Mouse (Mus musculus) heart, embryonic 15.5 days (tissue): ENCODE measurements around the gene Rnf32. TPM values are rescaled to one million over a fixed set of nuclear protein-coding genes. Genes with fewer than 3 reads are reported as not detected.

Source experiments
- ATAC-seq: fragments of 200-750 bp; cut with Nextera tagmentation; replicated peaks from 2 replicates; pipeline ENCODE4 v1.8.0; 2017; ENCODE audit warnings: low read depth, moderate TSS enrichment; ENCODE audit not compliant: insufficient number of reproducible peaks, insufficient read depth, low FRiP score
- H3K27ac ChIP-seq: fragments of 300-500 bp; sonication (generic); 2 replicates; pipeline ENCODE4 v1.5.1; 2015; ENCODE audit warnings: mild to moderate bottlenecking, inconsistent platforms
- H3K27me3 ChIP-seq: fragments of 300-500 bp; sonication (generic); 2 replicates; pipeline ENCODE4 v1.6.1; 2015; ENCODE audit warnings: inconsistent platforms
- H3K36me3 ChIP-seq: fragments of 300-500 bp; sonication (generic); 2 replicates; pipeline ENCODE4 v1.6.1; 2015; ENCODE audit warnings: mild to moderate bottlenecking, inconsistent platforms
- H3K4me1 ChIP-seq: fragments of 300-500 bp; sonication (generic); replicated peaks from 2 replicates; pipeline ENCODE4 v1.6.1; 2015; ENCODE audit warnings: inconsistent platforms
- H3K4me2 ChIP-seq: fragments of 300-500 bp; sonication (generic); 2 replicates; pipeline ENCODE4 v1.6.1; 2015; ENCODE audit warnings: inconsistent platforms, mild to moderate bottlenecking, moderate library complexity
- H3K4me3 ChIP-seq: fragments of 300-500 bp; sonication (generic); 2 replicates; pipeline ENCODE4 v1.5.1; 2015; ENCODE audit warnings: mild to moderate bottlenecking, inconsistent platforms
- H3K9ac ChIP-seq: fragments of 300-500 bp; sonication (generic); 2 replicates; pipeline ENCODE4 v1.6.1; 2015; ENCODE audit warnings: mild to moderate bottlenecking, inconsistent platforms
- H3K9me3 ChIP-seq: fragments of 300-500 bp; sonication (generic); replicated peaks from 2 replicates; pipeline ENCODE4 v1.6.1; 2016; ENCODE audit warnings: inconsistent platforms
- WGBS: fragments of 180-500 bp; shearing (Covaris S2); methylation state at CpG from one replicate; pipeline ENCODE4 v1.1.7; 2015; ENCODE audit warnings: mixed read lengths; 5-methylcytosine and 5-hydroxymethylcytosine counted together
- polyA plus RNA-seq: library from polyadenylated mRNA; unstranded; fragments of >200 nt; fragmentation: Nextera tagmentation; extraction: Ambion mirVana; gene quantifications from 2 replicates; pipeline ENCODE4 v1.2.1, GENCODE M21; 2015

The Rnf32 gene
- polyA plus RNA-seq, result 1.2 and 1.5 TPM in 2 replicates

DNA sequence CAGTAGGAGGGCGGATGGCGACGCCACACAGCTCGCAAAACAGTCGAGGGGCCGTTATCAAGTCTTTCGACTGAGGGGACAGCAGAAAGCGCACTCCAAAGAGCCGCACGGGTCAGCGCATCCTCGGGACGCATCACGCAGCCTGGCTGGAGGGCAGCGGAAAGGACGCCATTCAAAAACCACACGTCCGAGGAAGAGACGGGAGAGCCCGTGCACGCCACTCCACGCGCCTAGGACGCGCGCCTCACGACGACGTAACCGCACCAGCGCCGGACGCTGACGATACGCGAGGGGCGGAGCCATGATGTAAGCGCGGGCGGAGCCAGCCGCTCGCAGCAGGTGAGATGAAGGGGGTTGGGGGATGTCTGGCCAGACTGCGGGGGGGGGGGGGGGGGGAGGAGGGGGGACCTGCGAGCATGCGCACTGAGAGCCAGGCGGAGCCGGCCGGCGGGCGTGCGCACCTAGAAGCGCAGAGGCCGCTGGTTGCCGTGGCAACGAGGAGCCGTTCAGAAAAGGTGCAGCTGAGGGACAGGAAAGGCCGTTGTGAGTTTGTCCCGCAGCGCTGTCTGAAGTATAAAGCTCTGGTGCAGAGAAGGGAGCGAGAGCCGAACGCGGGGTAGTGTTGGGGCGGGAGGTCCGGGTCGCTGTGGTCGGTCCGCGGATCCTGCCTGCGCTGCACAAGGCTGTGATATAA is at the start of gene Rnf32:
Rnf32 (plus strand) TSS at position 423 of the 694 bp plus-strand sequence.
- Histone ChIP-seq H3K4me1 (peaks cover 7% of the 10 kb centered on the region), H3K27me3 (no peaks in the 10 kb centered on the region; the same call in 1 of the 2 replicates), H3K27ac (peak within 1 kb of the TSS; percentile 63), H3K4me3 (peak within 1 kb of the TSS; percentile 73), H3K9me3 (no peaks in the 10 kb centered on the region), H3K4me2 (peak within 1 kb of the TSS; percentile 91), H3K9ac (peak within 1 kb of the TSS; percentile 63), H3K36me3 (no peaks in the 10 kb centered on the region)
- peak; percentile 96 for ATAC-seq
- WGBS, result under 1% methylated on average over 69 of the region's 70 CpGs

DNA sequence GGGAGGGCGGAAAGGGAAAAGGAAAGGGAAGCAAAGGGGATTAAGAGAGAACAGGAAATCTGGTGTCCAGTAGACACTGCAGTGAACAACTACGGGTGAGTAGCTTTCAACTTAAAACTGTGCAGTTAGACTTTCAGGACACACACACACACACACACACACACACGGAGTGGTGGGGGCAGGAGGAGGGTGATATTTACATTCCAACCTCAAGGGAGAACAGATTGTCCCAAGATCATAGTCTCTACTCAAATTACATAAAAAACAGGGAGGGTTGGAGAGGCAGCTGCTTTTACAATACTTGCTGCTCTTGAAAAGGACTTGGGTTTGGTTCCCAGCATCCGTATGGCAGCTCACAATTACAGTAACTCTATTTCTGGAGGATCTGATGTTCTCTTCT is 45.6 kb upstream of the Rnf32 start:
- no peak for ATAC-seq

GRCm38 (mm10) chr5:29159849-29160248 is 35.9 kb upstream of the Rnf32 start:
- no peaks in the 10 kb centered on the region for H3K36me3 ChIP-seq
- no peak overlapping the region for H3K4me2 ChIP-seq
- no peak for ATAC-seq
- no peak overlapping the region for H3K9ac ChIP-seq
- H3K27me3 ChIP-seq, result no peaks in the 10 kb centered on the region
- no peaks in the 10 kb centered on the region for H3K9me3 ChIP-seq
- no peaks in the 10 kb centered on the region for H3K4me1 ChIP-seq
- no peak overlapping the region for H3K27ac ChIP-seq
- no peak overlapping the region for H3K4me3 ChIP-seq
- 44% methylated on average over 1 of the region's 1 CpGs for WGBS

More for the DNA sequence above, 45.6 kb upstream of the Rnf32 start:
- 50% methylated on average over 4 of the region's 4 CpGs for WGBS
- Histone ChIP-seq H3K9me3 (no peaks in the 10 kb centered on the region), H3K4me3 (no peak overlapping the region), H3K4me2 (no peak overlapping the region), H3K27ac (no peak overlapping the region), H3K9ac (no peak overlapping the region), H3K27me3 (no peaks in the 10 kb centered on the region), H3K36me3 (no peaks in the 10 kb centered on the region), H3K4me1 (no peaks in the 10 kb centered on the region)

DNA sequence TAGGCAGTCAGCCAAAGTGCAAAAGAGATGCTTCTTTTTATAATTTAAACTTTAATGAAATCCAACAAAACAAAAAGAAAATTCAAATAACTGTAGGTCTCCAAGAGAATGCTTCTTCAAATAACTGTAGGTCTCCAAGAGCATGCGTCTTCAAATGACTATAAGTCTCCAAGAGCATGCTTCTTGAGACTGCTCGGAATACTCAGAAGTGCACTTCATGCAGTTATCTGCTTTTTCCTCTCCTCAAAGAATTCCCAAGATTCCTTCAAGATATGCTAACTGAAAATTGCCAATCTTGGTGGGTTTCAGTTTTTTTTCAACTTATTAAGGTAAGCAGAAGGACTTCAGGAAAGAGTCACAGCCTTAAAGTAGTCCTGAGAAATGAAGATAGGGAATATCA is 28.8 kb upstream of the Rnf32 start:
- H3K27me3 ChIP-seq, result no peaks in the 10 kb centered on the region
- H3K9me3 ChIP-seq, result no peaks in the 10 kb centered on the region
- H3K36me3 ChIP-seq, result no peaks in the 10 kb centered on the region
- no peaks in the 10 kb centered on the region for H3K4me1 ChIP-seq
- WGBS, result 76% methylated on average over 2 of the region's 2 CpGs
- H3K9ac ChIP-seq, result no peak overlapping the region
- ATAC-seq, result no peak
- H3K4me3 ChIP-seq, result no peak overlapping the region
- H3K27ac ChIP-seq, result no peak overlapping the region
- H3K4me2 ChIP-seq, result no peak overlapping the region

GRCm38 (mm10) chr5:29170193-29170592 is 25.6 kb upstream of the Rnf32 start:
- H3K4me2 ChIP-seq, result no peak overlapping the region
- no peaks in the 10 kb centered on the region for H3K36me3 ChIP-seq
- H3K9me3 ChIP-seq, result no peaks in the 10 kb centered on the region
- no peak for ATAC-seq
- no peak overlapping the region for H3K4me3 ChIP-seq
- WGBS, result 80% methylated on average over 6 of the region's 6 CpGs
- H3K4me1 ChIP-seq, result no peaks in the 10 kb centered on the region
- H3K27ac ChIP-seq, result no peak overlapping the region
- no peak overlapping the region for H3K9ac ChIP-seq
- H3K27me3 ChIP-seq, result no peaks in the 10 kb centered on the region

GRCm38 (mm10) chr5:29171165-29171564 is 24.6 kb upstream of the Rnf32 start:
- Histone ChIP-seq H3K9me3 (no peaks in the 10 kb centered on the region), H3K4me3 (no peak overlapping the region), H3K4me2 (no peak overlapping the region), H3K36me3 (no peaks in the 10 kb centered on the region), H3K9ac (no peak overlapping the region), H3K27ac (no peak overlapping the region), H3K27me3 (no peaks in the 10 kb centered on the region), H3K4me1 (no peaks in the 10 kb centered on the region)
- ATAC-seq, result no peak

DNA sequence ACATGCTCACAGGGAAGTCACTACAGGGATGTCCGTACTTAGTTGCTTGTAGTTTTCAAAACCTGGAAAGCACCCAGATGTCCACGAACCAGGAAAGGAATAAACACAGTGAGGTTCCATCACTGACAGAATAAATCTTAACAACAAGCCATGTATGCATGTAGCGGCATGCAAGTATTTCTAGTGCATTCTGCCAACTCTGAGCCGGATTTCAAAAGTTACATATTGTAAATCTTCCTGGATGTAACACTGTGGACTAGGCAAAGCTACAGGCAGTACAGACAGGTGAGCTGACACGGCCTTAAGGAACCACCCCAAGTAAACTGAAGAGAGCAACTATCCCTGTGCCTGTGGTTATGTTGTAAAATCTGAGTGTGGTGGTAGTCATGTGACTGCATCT is 9.0 kb upstream of the Rnf32 start:
- ATAC-seq, result no peak
- WGBS, result 78% methylated on average over 5 of the region's 5 CpGs
- Histone ChIP-seq H3K27me3 (no peaks in the 10 kb centered on the region), H3K4me3 (no peak overlapping the region), H3K27ac (no peak overlapping the region), H3K9ac (no peak overlapping the region), H3K9me3 (no peaks in the 10 kb centered on the region), H3K36me3 (no peaks in the 10 kb centered on the region), H3K4me2 (no peak overlapping the region), H3K4me1 (no peaks in the 10 kb centered on the region)

DNA sequence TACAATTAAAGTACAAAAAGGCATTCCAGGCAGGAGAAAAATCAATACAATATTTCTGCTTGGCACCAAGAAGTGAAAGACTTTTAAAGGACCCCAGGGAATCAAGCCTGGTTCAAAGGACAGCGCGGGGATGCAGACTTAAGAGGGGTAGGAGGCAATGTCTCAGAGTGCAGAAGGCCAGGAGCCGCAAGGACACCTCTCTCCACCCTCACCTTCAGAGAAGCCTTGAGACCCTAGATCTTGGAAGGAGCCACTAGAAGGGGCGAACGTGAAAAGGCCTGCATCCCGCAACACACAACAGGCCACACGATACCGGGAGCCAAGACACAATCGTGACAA is 592 bp upstream of the Rnf32 start:
- 7% methylated on average over 9 of the region's 9 CpGs for WGBS
- Histone ChIP-seq H3K9me3 (no peaks in the 10 kb centered on the region), H3K36me3 (no peaks in the 10 kb centered on the region), H3K4me2 (peak overlapping the region; percentile 91), H3K27ac (peak overlapping the region; percentile 63), H3K27me3 (no peaks in the 10 kb centered on the region; the same call in 1 of the 2 replicates), H3K4me3 (peak overlapping the region; percentile 73), H3K9ac (peak overlapping the region; percentile 63), H3K4me1 (peaks cover 7% of the 10 kb centered on the region)
- ATAC-seq, result no peak

GRCm38 (mm10) chr5:29196264-29196658 is 469 bp downstream of the Rnf32 start:
- H3K27ac ChIP-seq, result no peak overlapping the region
- no peaks in the 10 kb centered on the region for H3K36me3 ChIP-seq
- H3K9me3 ChIP-seq, result no peaks in the 10 kb centered on the region
- H3K4me3 ChIP-seq, result peak overlapping the region; percentile 73
- 11% methylated on average over 12 of the region's 12 CpGs for WGBS
- peak overlapping the region; percentile 63 for H3K9ac ChIP-seq
- no peaks in the 10 kb centered on the region; the same call in 1 of the 2 replicates for H3K27me3 ChIP-seq
- no peak for ATAC-seq
- H3K4me1 ChIP-seq, result peaks cover 7% of the 10 kb centered on the region
- H3K4me2 ChIP-seq, result peak overlapping the region; percentile 91

DNA sequence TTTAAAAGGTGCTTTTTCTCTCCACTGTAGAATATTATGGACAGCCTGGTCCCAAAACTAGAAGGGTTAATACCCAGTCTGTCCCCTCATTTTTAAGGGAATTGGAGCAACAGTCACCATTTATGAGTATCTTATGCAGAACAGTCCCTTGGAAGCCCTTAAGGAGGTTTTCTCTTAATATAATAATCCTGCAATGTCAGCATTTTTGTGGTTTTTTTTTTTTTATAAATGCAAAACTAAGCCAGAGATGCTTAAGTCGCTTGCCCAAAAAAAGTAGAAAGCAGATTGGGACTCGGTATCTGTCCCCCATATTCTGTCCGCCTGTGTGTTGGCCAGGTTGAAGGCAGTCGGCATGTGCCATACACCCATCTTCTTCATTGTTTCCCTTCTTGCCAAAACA is 1.4 kb downstream of the Rnf32 start:
- H3K9me3 ChIP-seq, result no peaks in the 10 kb centered on the region
- H3K4me1 ChIP-seq, result peaks cover 7% of the 10 kb centered on the region
- no peaks in the 10 kb centered on the region; the same call in 1 of the 2 replicates for H3K27me3 ChIP-seq
- no peak overlapping the region for H3K9ac ChIP-seq
- no peak for ATAC-seq
- H3K4me3 ChIP-seq, result no peak overlapping the region
- WGBS, result 86% methylated on average over 4 of the region's 4 CpGs
- no peaks in the 10 kb centered on the region for H3K36me3 ChIP-seq
- no peak overlapping the region for H3K4me2 ChIP-seq
- no peak overlapping the region for H3K27ac ChIP-seq

- Histone ChIP-seq H3K4me2 (no peak overlapping the region), H3K27ac (no peak overlapping the region), H3K36me3 (no peaks in the 10 kb centered on the region), H3K4me3 (no peak overlapping the region), H3K27me3 (no peaks in the 10 kb centered on the region; the same call in 1 of the 2 replicates), H3K9ac (no peak overlapping the region), H3K9me3 (no peaks in the 10 kb centered on the region), H3K4me1 (peaks cover 7% of the 10 kb centered on the region)
- 64% methylated on average over 4 of the region's 4 CpGs for WGBS
- ATAC-seq, result no peak
Measured at GRCm38 (mm10) chr5:29198960-29199488, 3.2 kb downstream of the Rnf32 start.

- no peak overlapping the region for H3K4me2 ChIP-seq
Measured at GRCm38 (mm10) chr5:29199868-29200267, 4.1 kb downstream of the Rnf32 start.

More at GRCm38 (mm10) chr5:29199868-29200267, 4.1 kb downstream of the Rnf32 start:
- Histone ChIP-seq H3K4me1 (peaks cover 7% of the 10 kb centered on the region), H3K36me3 (no peaks in the 10 kb centered on the region), H3K27me3 (no peaks in the 10 kb centered on the region; the same call in 1 of the 2 replicates), H3K9me3 (no peaks in the 10 kb centered on the region), H3K27ac (no peak overlapping the region), H3K4me3 (no peak overlapping the region), H3K9ac (no peak overlapping the region)
- WGBS, result 54% methylated on average over 3 of the region's 3 CpGs
- ATAC-seq, result no peak
